Mouse (Mus musculus) megakaryocyte, embryonic 14.5 days (primary cell): ENCODE measurements around the gene Btbd19.

ENCODE experiments used
- FLI1 ChIP-seq: IDR thresholded peaks from 2 replicates; pipeline ENCODE4 v1.6.1; 2012; ENCODE audit warnings: low read length, inconsistent platforms, mixed read lengths
- GATA1 ChIP-seq: IDR thresholded peaks from 3 replicates; pipeline ENCODE4 v1.6.1; 2012; ENCODE audit warnings: mixed read lengths, low read length, inconsistent platforms, borderline replicate concordance

- TF ChIP-seq GATA1 (no peak), FLI1 (no peak)
Measured at GRCm38 (mm10) chr4:117108524-117108849, 17.0 kb downstream of the Btbd19 start.
